Mouse (Mus musculus) forebrain, postnatal 0 days (tissue): ENCODE measurements around the gene Minos1. TPM values are rescaled to one million over a fixed set of nuclear protein-coding genes. Genes with fewer than 3 reads are reported as not detected.

Source experiments
- ATAC-seq: fragments of 200-750 bp; cut with Nextera tagmentation; 2 replicates; pipeline ENCODE4 v1.8.0; 2017; ENCODE audit warnings: mild to moderate bottlenecking, moderate library complexity
- DNase-seq: peaks from one replicate; pipeline ENCODE4 v3.0.0-alpha.2; 2015
- H3K27ac ChIP-seq: fragments of 300-500 bp; sonication (generic); 2 replicates; pipeline ENCODE4 v1.5.1; 2014; ENCODE audit warnings: low read depth, mild to moderate bottlenecking, antibody characterized with exemption, low read length, moderate library complexity, mixed read lengths
- H3K27me3 ChIP-seq: fragments of 300-500 bp; sonication (generic); 2 replicates; pipeline ENCODE4 v1.6.1; 2014; ENCODE audit warnings: mild to moderate bottlenecking, low read length, mixed read lengths; ENCODE audit not compliant: insufficient read depth
- H3K36me3 ChIP-seq: fragments of 300-500 bp; sonication (generic); 2 replicates; pipeline ENCODE4 v1.6.1; 2014; ENCODE audit warnings: mild to moderate bottlenecking, moderate library complexity; ENCODE audit not compliant: insufficient read depth
- H3K4me1 ChIP-seq: fragments of 300-500 bp; sonication (generic); 2 replicates; pipeline ENCODE4 v1.6.1; 2014; ENCODE audit warnings: antibody characterized with exemption; ENCODE audit not compliant: insufficient read depth
- H3K4me2 ChIP-seq: fragments of 300-500 bp; sonication (generic); 2 replicates; pipeline ENCODE4 v1.6.1; 2014; ENCODE audit warnings: low read depth, mild to moderate bottlenecking, moderate library complexity
- H3K4me3 ChIP-seq: fragments of 300-500 bp; sonication (generic); 2 replicates; pipeline ENCODE4 v1.5.1; 2014; ENCODE audit warnings: low read depth, low read length, mixed read lengths
- H3K9ac ChIP-seq: fragments of 300-500 bp; sonication (generic); 2 replicates; pipeline ENCODE4 v1.6.1; 2014; ENCODE audit warnings: mild to moderate bottlenecking
- H3K9me3 ChIP-seq: fragments of 300-500 bp; sonication (generic); 2 replicates; pipeline ENCODE4 v1.6.1; 2016; ENCODE audit warnings: low read length
- CTCF ChIP-seq: sonication (generic); IDR thresholded peaks from 2 replicates; pipeline ENCODE4 v1.5.1; 2016; ENCODE audit warnings: antibody characterized with exemption, control low read depth, low read depth
- WGBS: fragments of 180-500 bp; shearing (Covaris S2); extraction: QIAGEN DNeasy Blood & Tissue Kit; methylation state at CpG from one replicate; pipeline ENCODE4 v1.1.7; 2014; 5-methylcytosine and 5-hydroxymethylcytosine counted together
- polyA plus RNA-seq: library from polyadenylated mRNA; unstranded; fragments of >200 nt; fragmentation: Nextera tagmentation; extraction: Ambion mirVana; gene quantifications from 2 replicates; pipeline ENCODE4 v1.2.1, GENCODE M21; 2015
- total RNA-seq: library from RNA; depleted of rRNA; stranded (reverse); fragments of >200 nt; gene quantifications from 2 replicates; pipeline ENCODE4 v1.2.3, GENCODE M21; 2014

Gene Minos1
- total and polyA plus RNA-seq, 2 experiments from 2014 or later = 19.9 to 412 TPM

GRCm38 (mm10) chr4:139081270-139081931 lies 49.5 kb downstream of the Minos1 start:
- Histone ChIP-seq H3K27ac (peak overlapping the region; percentile 66), H3K4me2 (peak overlapping the region; percentile 2; the same call in 1 of the 2 replicates), H3K4me3 (no peak overlapping the region), H3K4me1 (peaks cover 23% of the 10 kb centered on the region), H3K9me3 (no peaks in the 10 kb centered on the region), H3K36me3 (no peaks in the 10 kb centered on the region), H3K27me3 (peaks cover 3% of the 10 kb centered on the region; the same call in 1 of the 2 replicates), H3K9ac (0 out of 2 replicates have a peak overlapping the region, but pooled peaks have one; percentile 10)
- 57% methylated on average over 18 of the region's 18 CpGs for WGBS
- peak; percentile 75 for DNase-seq
- peak; percentile 15; the same call in 1 of the 2 replicates for ATAC-seq
- TF ChIP-seq CTCF = no peak

- H3K4me1 ChIP-seq = peaks cover 23% of the 10 kb centered on the region
- H3K27me3 ChIP-seq = peaks cover 3% of the 10 kb centered on the region; the same call in 1 of the 2 replicates
- H3K4me2 ChIP-seq = no peak overlapping the region
- no peak overlapping the region for H3K9ac ChIP-seq
- 91% methylated on average over 7 of the region's 7 CpGs for WGBS
- no peaks in the 10 kb centered on the region for H3K9me3 ChIP-seq
- no peak overlapping the region for H3K4me3 ChIP-seq
- TF ChIP-seq CTCF = no peak
- H3K27ac ChIP-seq = no peak overlapping the region
- DNase-seq = no peak
- no peaks in the 10 kb centered on the region for H3K36me3 ChIP-seq
- ATAC-seq = no peak
These were observed 50.7 kb downstream of the Minos1 start for GRCm38 (mm10) chr4:139080259-139080658.

- Histone ChIP-seq H3K4me3 (no peak overlapping the region), H3K36me3 (no peaks in the 10 kb centered on the region), H3K4me1 (peaks cover 23% of the 10 kb centered on the region), H3K9me3 (no peaks in the 10 kb centered on the region), H3K4me2 (no peak overlapping the region), H3K27ac (no peak overlapping the region), H3K27me3 (peaks cover 11% of the 10 kb centered on the region; the same call in 1 of the 2 replicates), H3K9ac (no peak overlapping the region)
- no peak for ATAC-seq
- WGBS = 71% methylated on average over 11 of the region's 11 CpGs
- no peak for TF ChIP-seq CTCF
- no peak for DNase-seq
These were observed 51.5 kb downstream of the Minos1 start for GRCm38 (mm10) chr4:139079439-139079838.

GRCm38 (mm10) chr4:139078726-139079125 lies 52.2 kb downstream of the Minos1 start:
- DNase-seq (peak; percentile 34), ATAC-seq (no peak)
- peak; percentile 44; the same call in 1 of the 2 replicates for TF ChIP-seq CTCF
- no peak overlapping the region for H3K27ac ChIP-seq
- no peak overlapping the region for H3K9ac ChIP-seq
- no peaks in the 10 kb centered on the region for H3K36me3 ChIP-seq
- peaks cover 12% of the 10 kb centered on the region; the same call in 1 of the 2 replicates for H3K27me3 ChIP-seq
- no peak overlapping the region for H3K4me3 ChIP-seq
- peaks cover 23% of the 10 kb centered on the region for H3K4me1 ChIP-seq
- H3K4me2 ChIP-seq = no peak overlapping the region
- H3K9me3 ChIP-seq = no peaks in the 10 kb centered on the region
- 13% methylated on average over 4 of the region's 4 CpGs for WGBS

- no peaks in the 10 kb centered on the region for H3K9me3 ChIP-seq
- H3K4me3 ChIP-seq = no peak overlapping the region
- H3K4me2 ChIP-seq = no peak overlapping the region
- H3K36me3 ChIP-seq = no peaks in the 10 kb centered on the region
- peaks cover 12% of the 10 kb centered on the region for H3K27me3 ChIP-seq
- DNase-seq (peak; percentile 50), ATAC-seq (no peak)
- peak; percentile 61 for TF ChIP-seq CTCF
- 27% methylated on average over 2 of the region's 2 CpGs for WGBS
- H3K4me1 ChIP-seq = peaks cover 20% of the 10 kb centered on the region
- no peak overlapping the region for H3K9ac ChIP-seq
- no peak overlapping the region for H3K27ac ChIP-seq
These were observed 52.6 kb downstream of the Minos1 start for GRCm38 (mm10) chr4:139078313-139078712.

- 17% methylated on average over 5 of the region's 5 CpGs for WGBS
These were observed 55.0 kb downstream of the Minos1 start for GRCm38 (mm10) chr4:139075915-139076314.

GRCm38 (mm10) chr4:139075041-139075711 lies 55.7 kb downstream of the Minos1 start, which contains the start of gene Htr6:
Gene Htr6 (minus strand): TSS chr4:139075570.
- Histone ChIP-seq H3K9me3 (no peaks in the 10 kb centered on the region), H3K9ac (peak within 1 kb of the TSS; percentile 58), H3K27ac (no peak within 1 kb of the TSS), H3K4me1 (0 out of 2 replicates have a peak, but pooled peaks cover 4% of the 10 kb centered on the region), H3K36me3 (no peaks in the 10 kb centered on the region), H3K4me3 (peak within 1 kb of the TSS; percentile 61), H3K27me3 (peaks cover 12% of the 10 kb centered on the region), H3K4me2 (peak within 1 kb of the TSS; percentile 90)
- 2% methylated on average over 63 of the region's 77 CpGs for WGBS
- ATAC-seq = peak; percentile 67
- DNase-seq = peak; percentile 46
- no peak for TF ChIP-seq CTCF

More at GRCm38 (mm10) chr4:139075915-139076314, 55.0 kb downstream of the Minos1 start:
- Histone ChIP-seq H3K4me3 (peak overlapping the region; percentile 61), H3K4me1 (0 out of 2 replicates have a peak, but pooled peaks cover 4% of the 10 kb centered on the region), H3K27me3 (peaks cover 12% of the 10 kb centered on the region), H3K36me3 (no peaks in the 10 kb centered on the region), H3K9ac (peak overlapping the region; percentile 58), H3K9me3 (no peaks in the 10 kb centered on the region), H3K27ac (no peak overlapping the region), H3K4me2 (peak overlapping the region; percentile 90)
- peak; percentile 44 for TF ChIP-seq CTCF
- no peak for ATAC-seq
- DNase-seq = no peak
